ENCODE assay signal across 7 mouse cellular contexts in genomic region chr6:43265363-43266041, GRCm38 (mm10). TPM values are rescaled to one million over a fixed set of nuclear protein-coding genes. Genes with fewer than 3 reads are reported as not detected.
A peak's percentile ranks its signal among the peaks of the same experiment; 100 is the strongest.
DNase-seq lines count a peak whose midpoint lies in the region; ATAC-seq and TF ChIP-seq lines count a peak whose summit lies in the region.

Arhgef5 (plus strand) TSS chr6:43265582.

- peak within 1 kb of the TSS; percentile 77 for H3K27ac ChIP-seq in heart, adult 2 months

- H3K79me2 ChIP-seq in heart, adult 2 months (replicated peaks; ENCODE audit: control insufficient read depth, insufficient read depth, low read length) = no peaks in the 10 kb centered on the region; the same call in 1 of the 2 replicates

- no peak for TF ChIP-seq POLR2A in heart, adult 2 months (IDR thresholded peaks at IDR 0.05; ENCODE audit: insufficient read depth, low read depth, low read length)
- TF ChIP-seq POLR2A in lung, adult 2 months (IDR thresholded peaks at IDR 0.05; ENCODE audit: borderline replicate concordance, extremely low read depth, low read depth, low read length) = no peak

- intact Hi-C loops in heart, adult 2 months (cut with DNase I) = loop anchor here (10.0 kb wide), 1 partner anchor 399 kb away; the partner anchor contains the start of gene Tpk1

- TF ChIP-seq CTCF in heart, adult 2 months (IDR thresholded peaks at IDR 0.05) = no peak
- TF ChIP-seq CTCF in lung, adult 2 months (IDR thresholded peaks at IDR 0.05; ENCODE audit: insufficient read depth, low read length) = no peak

- no peak for TF ChIP-seq EP300 in heart, adult 2 months (IDR thresholded peaks at IDR 0.05; ENCODE audit: insufficient read depth, low read depth, low read length)

- WGBS in heart, adult 2 months = under 1% methylated on average over 47 of the region's 48 CpGs
- WGBS in lung, adult 2 months = under 1% methylated on average over 46 of the region's 48 CpGs

- peak within 1 kb of the TSS; percentile 78 for H3K4me3 ChIP-seq in heart, adult 2 months
- peak within 1 kb of the TSS; percentile 89 for H3K4me3 ChIP-seq in lung, adult 2 months (replicated peaks; ENCODE audit: extremely low read depth, low read depth, low read length)

- H3K36me3 ChIP-seq in heart, adult 2 months (ENCODE audit: control insufficient read depth, insufficient read depth, low read length) = peaks cover 6% of the 10 kb centered on the region

- peak; percentile 47 for DNase-seq in R1 (ENCODE audit: low read depth, low spot score)
- peak; percentile 27 to 36 for DNase-seq in cerebellum, postnatal 25 days
- peak; percentile 78 to 79 for DNase-seq in heart, adult 2 months
- peak; percentile 91 for DNase-seq in kidney, adult 11 months
- peak; percentile 85 for DNase-seq in lung, adult 2 months
- peak; percentile 71 for DNase-seq in urinary bladder, postnatal 25 days (ENCODE audit: low spot score)

- peaks cover 4% of the 10 kb centered on the region for H3K4me1 ChIP-seq in heart, adult 2 months (ENCODE audit: control insufficient read depth, insufficient read depth, low read length)
- peaks cover 3% of the 10 kb centered on the region; the same call in 1 of the 2 replicates for H3K4me1 ChIP-seq in lung, adult 2 months (ENCODE audit: control insufficient read depth, insufficient read depth, low read length)

- ATAC-seq in neutrophil, adult 5-6 weeks (ENCODE audit: extremely low read depth, insufficient number of reproducible peaks, low FRiP score, poor library complexity, severe bottlenecking) = 0 out of 2 replicates have a peak, but pooled peaks have one; percentile 13

- H3K27me3 ChIP-seq in heart, adult 2 months (ENCODE audit: control insufficient read depth, insufficient read depth, low read length) = no peaks in the 10 kb centered on the region

- H3K9ac ChIP-seq in heart, adult 2 months (ENCODE audit: low read depth, low read length) = peak within 1 kb of the TSS; percentile 92

RNA-seq across cellular contexts. Expression of gene Arhgef5, which starts in this region (rescaled TPM):
- total RNA-seq in heart, adult 2 months (2021) = 10 to 100 TPM; 12.8 to 13.7 TPM
- polyA plus RNA-seq in heart, adult 2 months (2012; rRNA removed) = 10.7 and 17.0 TPM in 2 replicates
- 22.8 and 33.5 TPM in 2 replicates for polyA plus RNA-seq in lung, adult 2 months (2012; rRNA removed)
- total RNA-seq in neutrophil, adult 5-6 weeks (2017) = 0.23 TPM in 1 of 2 replicates, not detected in the other

Comparison
In these comparisons a context has a peak if more than half of its experiments do, and no peak if none do; other contexts are left out.
1. Peak in every context shown above with its lines: DNase-seq, ATAC-seq, H3K4me3 ChIP-seq and H3K27ac ChIP-seq.
2. RNA of gene Arhgef5 (total RNA-seq): 12.8 to 13.7 TPM in heart, adult 2 months; 0.23 TPM in neutrophil, adult 5-6 weeks; every median in the first group is over 10 times any median in the second.
3. Peak in ATAC-seq in neutrophil, adult 5-6 weeks; RNA of the gene not detected or under 1 TPM.
4. DNase-seq: peak in every context shown above with its lines; median percentile 91 in kidney, adult 11 months; 85 in lung, adult 2 months; 78 in heart, adult 2 months; 71 in urinary bladder, postnatal 25 days; 47 in R1; 32 in cerebellum, postnatal 25 days.